Mouse (Mus musculus): ENCODE data around the gene Sirpa.

The Sirpa gene

DNA sequence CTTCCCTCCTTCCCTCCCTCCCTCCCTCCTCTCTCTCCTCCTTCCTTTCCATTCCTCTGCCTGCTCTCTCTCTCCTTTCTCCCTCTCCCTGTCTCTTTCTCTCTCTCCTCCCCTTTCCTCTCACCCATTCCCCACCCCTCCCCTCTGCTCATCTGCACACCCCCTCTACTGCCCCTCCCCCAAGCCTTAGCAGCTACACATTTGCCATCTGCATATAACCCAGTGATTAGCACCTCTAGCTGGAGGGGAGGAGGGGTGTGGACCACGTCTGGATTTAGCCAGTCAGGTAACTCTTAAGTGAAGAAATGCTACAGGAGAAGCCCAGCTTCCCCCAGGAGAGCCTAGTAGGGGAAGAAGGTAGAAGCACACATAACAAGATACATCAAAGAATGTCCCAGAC, 7.7 kb upstream of the Sirpa start:
- DNase-seq (ENCODE audit: low spot score), result no peak

DNA sequence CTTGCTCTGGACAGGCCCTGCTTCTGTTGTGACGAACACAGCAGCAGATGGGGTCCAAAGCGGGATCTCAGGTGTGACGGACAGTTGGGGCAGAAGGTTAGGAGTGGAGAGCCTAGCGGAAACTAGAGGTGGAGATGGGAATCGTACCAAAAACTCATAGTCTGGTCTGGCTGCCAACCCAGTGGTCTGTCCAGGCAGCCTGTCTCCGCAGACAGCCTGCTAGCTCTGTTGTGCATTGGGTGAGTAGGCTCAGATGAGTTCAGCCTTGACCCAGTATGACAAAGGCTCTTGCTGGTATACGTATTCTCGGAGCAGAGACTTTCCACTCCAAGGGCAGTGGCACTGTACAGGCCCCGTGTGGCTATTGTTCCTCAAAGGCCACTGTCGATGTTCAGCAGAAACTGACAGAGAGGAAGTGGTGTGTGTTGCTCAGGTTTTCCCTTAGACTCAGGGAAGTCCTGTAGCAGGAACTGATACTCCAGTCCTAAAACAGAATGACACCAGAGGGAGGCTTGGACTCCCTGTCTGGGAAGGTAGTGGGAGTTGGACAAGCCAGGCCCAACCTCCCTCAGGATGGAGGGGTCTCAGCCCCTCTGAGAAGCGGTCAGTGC, 6.6 kb upstream of the Sirpa start:
- DNase-seq (ENCODE audit: low spot score), result no peak

DNA sequence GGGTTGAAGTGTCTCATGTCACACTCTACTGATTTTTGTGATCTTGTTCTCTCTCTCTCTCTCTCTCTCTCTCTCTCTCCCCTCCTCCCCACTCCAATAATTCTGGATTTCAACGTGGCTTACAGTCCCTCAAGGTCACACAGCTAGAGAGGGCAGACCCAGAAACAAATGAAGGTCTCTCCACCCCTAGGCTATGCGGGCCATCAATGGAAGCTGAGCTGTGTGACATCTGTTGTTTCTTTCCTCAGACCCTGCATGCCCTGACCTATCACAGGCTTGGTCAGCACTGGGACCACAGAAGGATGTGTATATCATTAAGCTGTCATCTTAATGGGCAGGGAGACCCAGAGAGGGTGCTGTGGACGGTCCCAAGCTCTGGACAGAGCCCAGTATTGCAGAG, 5.4 kb upstream of the Sirpa start:
- no peak for DNase-seq (ENCODE audit: low spot score)

DNA sequence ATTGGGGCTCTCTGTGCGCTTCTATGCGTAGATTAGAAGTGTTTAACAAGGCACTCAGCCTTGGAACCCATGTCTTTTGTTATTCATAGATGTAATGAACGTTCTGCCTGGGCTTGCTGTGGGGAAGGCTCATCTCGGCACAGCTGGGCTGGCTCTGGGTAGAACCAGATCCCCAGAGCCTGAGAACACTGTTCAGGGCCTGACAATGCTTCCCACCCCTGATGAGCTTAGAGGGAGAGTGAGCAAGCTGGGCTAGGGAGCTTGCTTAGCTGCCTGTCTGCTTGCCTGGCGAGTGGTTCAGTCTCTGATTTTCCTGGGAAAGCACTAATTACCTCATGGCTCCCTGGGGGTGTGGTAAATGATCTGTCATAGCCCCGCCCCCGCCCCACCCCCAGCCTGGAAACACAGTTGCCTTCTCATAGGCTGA, 4.8 kb upstream of the Sirpa start:
- peak; percentile 9 for DNase-seq (ENCODE audit: low spot score)

DNA sequence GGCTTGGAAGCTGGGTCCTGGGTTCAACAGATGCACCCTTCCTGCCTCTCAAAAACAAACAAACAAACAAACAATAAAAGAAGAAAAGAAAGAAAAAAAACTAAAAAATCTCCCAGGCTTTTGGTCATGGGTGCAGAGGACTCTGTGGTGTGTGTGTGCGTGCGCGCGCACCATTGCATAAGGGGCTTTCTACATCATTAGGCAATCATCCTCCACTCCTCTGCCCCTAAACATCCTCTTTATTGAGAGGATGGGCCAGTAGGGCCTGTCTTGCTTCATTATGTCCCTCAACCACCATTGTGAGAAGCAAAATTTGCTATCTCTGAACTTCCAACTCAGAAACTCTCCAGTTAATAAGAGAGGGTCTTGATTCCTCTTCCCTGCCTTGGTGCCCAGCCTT, 738 bp upstream of the Sirpa start:
- no peak for DNase-seq (ENCODE audit: low spot score)

DNA sequence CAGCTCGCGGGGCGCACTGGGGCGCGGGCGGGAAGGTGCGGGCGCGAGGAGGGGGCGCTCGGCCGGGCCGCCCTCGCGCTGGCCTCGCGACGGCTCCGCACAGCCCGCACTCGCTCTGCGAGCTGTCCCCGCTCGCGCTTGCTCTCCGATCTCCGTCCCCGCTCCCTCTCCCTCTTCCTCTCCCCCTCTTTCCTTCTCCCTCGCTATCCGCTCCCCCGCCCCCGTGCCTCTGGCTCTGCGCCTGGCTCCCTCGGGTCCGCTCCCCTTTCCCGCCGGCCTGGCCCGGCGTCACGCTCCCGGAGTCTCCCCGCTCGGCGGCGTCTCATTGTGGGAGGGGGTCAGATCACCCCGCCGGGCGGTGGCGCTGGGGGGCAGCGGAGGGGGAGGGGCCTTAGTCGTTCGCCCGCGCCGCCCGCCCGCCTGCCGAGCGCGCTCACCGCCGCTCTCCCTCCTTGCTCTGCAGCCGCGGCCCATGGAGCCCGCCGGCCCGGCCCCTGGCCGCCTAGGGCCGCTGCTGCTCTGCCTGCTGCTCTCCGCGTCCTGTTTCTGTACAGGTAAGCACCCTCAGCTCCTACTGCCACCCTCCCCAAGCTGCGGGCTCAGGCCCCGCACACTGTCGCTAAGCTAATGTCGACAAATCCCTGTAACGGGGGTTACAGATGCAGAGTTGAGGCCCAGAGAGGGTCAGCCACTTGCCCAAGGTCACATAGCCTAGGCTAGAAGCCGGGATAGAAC, 673 bp downstream of the Sirpa start:
- peak; percentile 78 for DNase-seq (ENCODE audit: low spot score)

DNA sequence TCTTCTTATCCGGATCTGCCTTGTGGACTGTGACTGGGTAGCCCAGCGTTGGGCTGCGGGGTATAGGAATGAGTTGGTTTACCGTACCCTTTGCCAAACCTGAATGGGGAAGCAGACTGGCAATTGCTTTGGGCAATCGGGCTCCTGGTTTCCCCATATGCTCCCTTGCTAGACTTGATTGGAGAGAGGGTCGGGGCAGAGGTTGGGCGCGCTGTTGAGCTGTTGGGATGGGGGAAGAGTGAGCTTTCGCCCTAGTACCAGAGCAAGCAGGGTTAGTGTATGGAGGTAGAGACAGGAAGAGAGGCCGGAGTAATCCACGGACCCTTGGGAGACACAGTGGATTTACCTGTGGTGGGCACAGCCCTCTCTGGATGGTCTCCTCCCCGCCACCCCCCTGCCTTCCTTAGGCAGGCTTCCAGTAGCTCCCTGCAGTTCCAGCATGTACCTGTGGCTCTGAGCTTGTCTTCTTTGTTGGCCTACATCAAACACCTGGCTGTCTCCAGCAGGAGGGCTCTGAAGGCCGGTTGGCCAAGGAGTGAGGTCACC, 1.3 kb downstream of the Sirpa start:
- peak; percentile 15 for DNase-seq (ENCODE audit: low spot score)

DNA sequence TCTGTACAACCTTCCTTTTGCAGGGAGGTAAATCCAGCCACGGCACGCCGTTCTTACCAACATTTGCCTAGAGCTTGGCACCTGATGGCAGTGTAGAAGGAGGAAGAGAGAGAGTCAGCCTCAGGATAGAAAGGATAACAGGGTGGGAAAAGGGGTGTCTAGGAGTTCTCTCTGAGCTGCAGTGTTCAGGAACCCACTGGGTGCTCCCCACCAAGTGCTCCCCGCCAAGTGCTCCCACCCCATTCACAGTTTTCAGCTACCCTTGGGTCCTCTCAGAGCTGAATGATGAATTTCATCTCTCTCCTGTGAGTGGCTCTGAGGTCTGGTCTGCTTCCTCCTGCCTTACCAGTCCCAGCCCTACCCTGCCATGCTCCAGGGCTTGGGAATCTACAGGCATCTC, 1.9 kb downstream of the Sirpa start:
- DNase-seq (ENCODE audit: low spot score), result no peak

DNA sequence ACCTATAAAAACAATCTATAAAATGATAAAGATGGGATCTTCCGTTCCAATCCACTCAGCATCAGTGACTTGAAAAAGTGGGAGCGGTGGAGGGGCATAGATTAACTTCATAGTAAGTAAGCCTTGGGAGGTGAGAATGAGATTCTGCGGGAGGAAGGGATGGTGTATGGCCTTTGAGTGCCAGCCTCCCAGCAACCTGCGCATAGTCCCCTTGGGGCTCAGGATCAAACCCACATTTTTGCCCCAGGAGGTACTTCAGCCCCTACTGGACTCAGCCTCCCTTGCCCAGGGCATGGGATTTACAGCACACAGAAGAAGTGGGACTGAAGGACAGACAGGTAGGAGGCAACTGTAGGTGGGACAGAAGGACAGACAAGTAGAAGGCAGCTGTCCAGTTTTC, 2.6 kb downstream of the Sirpa start:
- DNase-seq (ENCODE audit: low spot score), result no peak

DNA sequence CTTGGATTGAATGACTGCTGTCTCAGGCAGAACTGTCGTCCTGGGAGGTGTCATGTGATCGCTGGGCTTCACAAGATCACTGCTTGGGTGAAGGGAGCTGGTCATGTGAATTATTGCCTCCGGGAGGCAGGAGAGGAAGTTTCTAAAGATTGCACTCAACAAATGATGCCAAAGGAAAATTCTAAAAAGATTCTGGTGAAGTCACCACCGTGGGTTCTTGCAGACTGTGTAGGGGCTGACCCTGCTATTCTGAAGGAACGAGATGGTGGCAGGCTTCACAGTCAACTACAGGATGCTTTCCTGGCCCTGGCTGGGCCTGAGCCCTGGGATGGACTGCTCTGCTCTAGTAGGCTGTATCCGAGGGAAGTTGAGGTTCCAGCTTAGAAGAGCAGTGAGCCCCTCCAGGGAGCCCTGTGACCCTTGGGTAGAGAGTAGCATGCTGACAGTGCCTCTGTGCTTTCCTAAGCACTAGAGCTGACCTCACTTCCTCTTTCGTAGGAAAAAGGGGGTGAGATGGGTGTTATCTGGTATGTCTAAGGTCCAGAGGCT, 3.1 kb downstream of the Sirpa start:
- no peak for DNase-seq (ENCODE audit: low spot score)

DNA sequence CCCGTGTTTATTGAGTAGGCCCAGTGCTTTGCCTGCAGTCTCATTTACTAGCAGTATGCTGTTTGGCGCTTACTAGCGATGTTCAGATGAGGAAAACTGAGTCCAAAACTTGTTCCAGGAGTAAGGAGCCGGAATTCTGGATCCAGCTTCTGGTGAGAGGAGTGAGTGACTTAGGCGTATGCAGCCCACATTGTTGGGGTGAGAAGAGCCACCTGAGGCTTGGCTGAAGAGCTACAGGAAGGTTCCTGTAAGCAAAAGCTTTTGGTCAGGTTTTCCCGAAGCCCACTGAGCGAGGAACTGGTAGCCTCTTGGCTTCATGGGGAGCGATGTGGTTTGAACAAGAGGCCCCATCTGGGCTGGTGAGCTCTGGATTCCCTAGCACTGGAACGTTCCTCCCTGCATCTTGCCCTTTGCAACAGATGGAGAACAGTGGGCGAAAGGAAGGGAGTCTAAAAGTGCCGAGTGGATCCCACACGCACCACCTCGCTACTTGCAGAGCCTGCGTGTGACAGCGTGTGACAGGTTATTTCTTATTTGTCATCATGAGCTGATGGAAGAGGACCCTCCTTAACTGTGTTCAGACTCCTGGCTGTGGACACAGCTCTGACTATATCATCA, 4.0 kb downstream of the Sirpa start:
- DNase-seq (ENCODE audit: low spot score), result no peak

DNA sequence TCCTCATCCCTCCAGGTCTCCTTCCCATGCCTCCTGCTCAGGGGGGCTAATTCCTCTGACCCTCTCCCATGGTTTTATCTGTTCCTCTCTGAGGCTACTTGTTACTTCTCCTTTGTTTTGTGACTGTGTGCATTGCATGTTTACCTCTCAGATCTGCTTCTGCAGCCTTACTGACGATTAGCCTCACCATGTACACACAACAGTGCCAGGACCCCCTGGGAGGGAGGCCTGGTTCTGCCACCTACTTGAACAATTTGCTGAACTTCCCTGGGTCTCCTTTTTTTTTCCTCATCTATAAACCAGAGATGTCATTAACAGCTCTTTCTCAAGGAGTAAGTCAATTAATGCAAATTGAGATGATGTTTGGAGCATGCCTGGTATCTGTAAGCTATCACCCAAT, 4.9 kb downstream of the Sirpa start:
- no peak for DNase-seq (ENCODE audit: low spot score)

DNA sequence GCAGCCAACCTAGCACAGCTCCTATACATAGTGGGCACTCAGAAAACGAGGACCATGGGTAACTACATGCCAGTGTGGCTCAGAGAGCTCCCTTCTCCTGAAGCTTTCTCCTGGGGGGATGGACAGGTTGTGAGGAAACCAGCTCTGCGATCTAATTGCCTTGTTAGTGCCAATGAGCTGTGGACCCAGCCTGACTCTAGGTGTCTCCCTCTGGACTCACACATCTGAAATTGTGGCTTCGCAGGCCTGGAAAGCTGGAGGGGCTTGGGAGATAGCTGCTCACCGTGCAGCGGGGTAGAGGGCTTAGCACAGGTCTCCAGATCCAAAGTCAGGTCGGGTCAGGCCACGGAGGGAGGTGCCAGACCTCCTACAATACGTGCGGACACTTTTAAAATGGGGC, 5.5 kb downstream of the Sirpa start:
- DNase-seq (ENCODE audit: low spot score), result no peak

DNA sequence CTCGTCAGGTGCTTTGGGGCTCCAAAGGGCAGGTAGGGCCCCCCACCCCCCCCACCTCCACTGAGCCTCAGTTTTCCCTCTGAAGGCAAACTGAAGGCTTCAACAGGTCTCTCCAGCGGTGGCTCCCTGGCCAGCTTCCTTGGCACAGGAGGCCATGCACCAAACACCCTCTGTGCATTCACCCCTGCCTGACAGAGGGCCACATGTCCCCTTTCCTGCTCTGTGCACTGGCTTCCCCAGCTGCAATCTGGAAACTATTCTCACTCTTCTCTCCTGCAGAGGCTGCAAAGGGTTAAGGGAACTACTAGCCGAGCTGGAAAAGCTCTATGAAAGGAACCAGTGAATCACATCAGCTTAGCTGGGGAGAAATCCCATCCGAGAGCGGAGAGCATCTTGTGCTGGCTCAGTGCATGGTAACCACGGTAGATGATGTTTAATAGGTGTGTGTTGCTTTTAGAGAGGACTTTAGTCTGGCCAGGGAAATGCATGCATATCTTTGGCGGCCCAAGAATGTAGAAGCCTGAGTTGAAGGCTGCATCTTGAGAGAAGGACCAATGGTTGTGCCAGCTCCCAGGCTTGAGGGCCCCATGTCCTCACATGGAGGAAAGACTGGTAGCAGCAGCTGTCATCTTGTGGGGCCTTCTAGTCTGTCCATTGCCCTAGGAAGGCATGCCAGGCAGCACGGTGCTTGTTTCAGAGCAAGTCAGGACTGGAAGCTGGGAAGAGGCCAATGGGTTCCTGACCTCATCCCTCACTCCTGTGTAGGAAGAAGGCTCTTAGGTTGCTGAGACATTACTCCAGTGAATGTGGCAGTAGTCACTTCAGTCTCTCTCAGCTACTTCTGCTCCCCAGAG, 6.8 kb downstream of the Sirpa start:
- DNase-seq (ENCODE audit: low spot score), result no peak

DNA sequence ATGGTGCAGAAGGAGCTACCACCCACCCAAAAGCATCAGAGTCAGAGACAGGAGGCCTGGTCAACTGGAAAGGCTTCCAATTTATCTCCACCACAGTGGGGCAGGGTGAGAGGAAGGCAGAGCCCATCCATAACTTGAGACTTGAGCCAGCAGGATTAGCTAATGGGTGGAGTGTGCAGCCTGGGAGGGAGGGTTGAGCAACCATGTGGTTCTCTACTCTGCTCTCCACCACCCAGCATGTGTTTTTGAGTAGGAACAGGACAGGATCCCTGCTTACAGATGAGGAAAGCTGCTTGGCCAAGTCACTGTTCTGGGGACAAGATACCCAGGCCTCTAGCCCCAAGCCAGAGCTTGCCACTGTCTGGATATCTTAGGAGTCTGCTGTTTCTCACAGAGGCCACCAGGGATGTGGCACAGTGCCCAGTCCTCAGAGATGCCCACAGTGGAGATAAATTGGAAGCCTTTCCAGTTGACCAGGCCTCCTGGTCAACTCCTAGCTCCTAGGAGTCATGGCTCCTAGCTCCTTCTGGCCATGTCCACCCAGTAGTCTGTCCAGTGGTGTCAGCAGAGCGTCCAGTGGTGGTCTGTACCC, 8.5 kb downstream of the Sirpa start:
- no peak for DNase-seq (ENCODE audit: low spot score)

DNA sequence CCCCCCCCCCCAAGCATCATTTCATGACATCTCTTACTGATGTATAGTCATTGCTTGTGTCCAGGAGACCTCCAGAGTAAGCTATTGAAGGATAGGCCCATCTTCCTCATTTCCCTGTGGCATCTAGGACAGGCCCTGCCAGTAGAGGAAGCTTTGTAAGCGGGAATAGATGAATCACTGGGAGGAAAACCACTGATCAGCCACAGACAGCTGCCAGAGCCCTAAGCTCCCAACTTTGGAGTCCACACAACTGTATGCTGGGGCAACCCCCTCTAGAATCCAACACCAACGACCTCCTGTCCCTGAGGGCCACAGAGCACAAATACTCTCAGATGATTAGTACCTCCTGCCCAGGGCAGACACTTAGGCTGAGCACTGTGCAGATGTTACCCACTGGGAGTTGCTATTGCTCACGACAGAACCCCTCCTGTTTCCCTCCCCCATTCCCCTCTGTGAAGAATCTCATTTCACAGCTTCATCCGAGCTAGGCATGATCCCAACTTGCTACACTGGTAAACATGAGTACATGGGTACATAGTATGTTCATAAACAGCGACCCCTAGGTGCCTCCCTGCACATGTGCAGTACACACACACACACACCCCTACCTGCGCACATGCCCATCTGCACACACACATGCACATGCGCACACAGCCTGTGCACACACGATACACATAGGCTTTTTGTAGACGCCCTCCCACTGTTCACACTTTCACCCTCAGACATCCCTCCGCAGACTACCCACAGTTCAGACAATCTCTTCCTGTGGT, 9.4 kb downstream of the Sirpa start:
- DNase-seq (ENCODE audit: low spot score), result no peak

DNA sequence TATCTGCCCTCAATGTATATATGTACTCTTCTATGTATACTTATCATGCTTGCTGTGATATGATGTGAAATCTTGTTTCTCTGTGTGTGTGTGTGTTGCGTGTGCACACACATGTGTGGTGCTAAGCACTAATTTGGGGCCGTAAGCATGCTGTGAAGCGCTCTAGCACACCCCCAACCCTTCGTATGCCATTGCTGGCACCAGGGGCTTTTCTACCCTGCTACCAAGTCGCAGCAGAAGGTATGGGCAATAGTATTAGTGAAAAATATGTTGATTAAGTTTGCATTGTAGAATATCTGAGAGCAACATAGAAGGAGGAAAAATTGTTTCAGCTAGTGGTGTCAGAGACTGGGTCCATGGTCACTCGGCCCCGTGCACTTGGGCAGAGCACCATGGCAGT, 10.2 kb downstream of the Sirpa start:
- DNase-seq (ENCODE audit: low spot score), result no peak

DNA sequence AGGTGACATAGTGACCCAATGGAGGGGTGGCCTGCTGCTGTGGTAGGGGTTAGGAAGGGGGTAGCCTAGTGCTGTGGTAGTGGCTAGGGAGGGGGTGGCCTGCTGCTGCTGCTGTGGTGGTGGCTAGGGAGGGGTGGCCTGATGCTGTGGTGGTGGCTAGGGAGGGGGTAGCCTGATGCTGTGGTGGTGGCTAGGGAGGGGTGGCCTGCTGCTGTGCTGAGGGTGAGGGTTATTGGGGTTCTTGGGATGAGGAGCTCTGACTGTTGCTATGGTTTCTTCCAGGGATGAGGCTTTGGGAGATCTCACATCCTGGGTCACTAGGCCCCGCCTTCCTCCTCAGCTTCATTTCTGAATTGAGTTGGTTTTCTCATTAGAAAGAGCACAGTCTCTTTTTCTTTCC, 10.9 kb downstream of the Sirpa start:
- DNase-seq (ENCODE audit: low spot score), result no peak

DNA sequence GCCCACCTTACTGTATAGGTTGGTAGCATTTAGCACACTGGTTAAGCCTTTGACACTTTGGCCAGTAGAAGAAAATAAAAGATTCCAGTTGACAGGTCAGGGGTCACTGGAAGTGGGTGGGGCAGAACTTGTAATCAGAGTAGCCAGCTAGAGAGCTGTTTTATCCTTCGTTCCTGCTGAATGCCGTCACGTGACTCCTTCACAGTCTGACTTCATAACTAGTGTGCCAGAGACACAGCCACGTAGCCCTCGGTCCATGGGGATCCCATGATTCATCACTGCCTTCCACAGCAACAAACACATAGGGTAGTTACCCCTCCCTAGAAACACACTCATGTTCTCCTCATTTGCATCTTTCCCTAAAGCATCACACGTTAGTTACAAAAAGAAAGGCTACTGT, 11.4 kb downstream of the Sirpa start:
- no peak for DNase-seq (ENCODE audit: low spot score)

DNA sequence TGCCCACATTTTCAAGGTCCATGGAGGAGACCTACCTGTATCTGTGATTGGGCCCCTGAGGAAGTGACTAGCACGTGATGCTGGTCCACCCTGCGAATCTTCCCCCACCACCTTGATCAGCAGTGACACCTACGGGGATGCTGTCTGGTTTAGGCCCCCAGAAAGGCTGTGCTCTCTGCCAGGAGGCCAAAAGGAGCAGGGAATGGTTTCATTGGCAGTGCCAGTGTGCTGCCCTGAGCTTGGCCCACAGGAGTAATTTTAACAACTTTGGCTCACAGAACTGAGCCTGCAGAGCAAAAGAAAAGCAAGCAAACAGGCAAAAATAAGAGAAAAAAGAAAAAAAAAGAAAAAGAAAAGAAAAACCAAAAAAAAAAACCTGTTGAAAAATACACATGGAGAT, 13.2 kb downstream of the Sirpa start:
- no peak for DNase-seq (ENCODE audit: low spot score)

DNA sequence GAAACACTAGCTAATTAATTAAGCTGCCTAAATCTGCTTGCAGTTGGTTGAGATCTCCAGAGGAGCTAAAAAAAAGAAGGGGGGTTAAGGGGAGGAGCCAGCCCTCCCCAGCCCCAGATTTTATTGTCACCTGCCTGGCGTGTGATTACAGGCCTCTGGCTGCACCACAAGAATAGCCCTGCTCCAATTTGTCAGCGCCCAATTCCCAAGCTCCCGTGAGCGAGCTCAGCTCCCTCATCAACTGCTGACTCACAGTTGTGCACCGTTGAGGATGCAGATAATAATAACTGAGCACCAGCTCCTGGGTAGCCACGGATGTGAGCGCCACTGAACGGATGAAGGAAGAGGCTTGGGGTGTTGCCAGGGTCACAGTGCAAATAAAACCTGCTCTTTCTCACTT, 13.6 kb downstream of the Sirpa start:
- DNase-seq (ENCODE audit: low spot score), result no peak
